Mouse (Mus musculus): Measurements from ENCODE around the gene Trpm3.

- TF ChIP-seq CTCF (IDR thresholded peaks at IDR 0.05; ENCODE audit: borderline replicate concordance, control insufficient read depth, extremely low read depth, insufficient read depth, low read length, poor library complexity) (no peak), POLR2A (IDR thresholded peaks at IDR 0.05; ENCODE audit: control insufficient read depth, extremely low read depth, insufficient read depth, low read length, poor library complexity) (no peak)
Measured at GRCm38 (mm10) chr19:22930368-22930834, 791.6 kb downstream of the Trpm3 start.
